Mouse (Mus musculus) heart, postnatal 0 days (tissue): Measurements from ENCODE around the gene Gm27021. TPM values are rescaled to one million over a fixed set of nuclear protein-coding genes. Genes with fewer than 3 reads are reported as not detected.

Experiments
- ATAC-seq: fragments of 200-750 bp; cut with Nextera tagmentation; 2 replicates; pipeline ENCODE4 v1.8.0; 2017; ENCODE audit warnings: low read depth, moderate number of reproducible peaks, moderate library complexity; ENCODE audit not compliant: insufficient read depth
- DNase-seq: peaks from one replicate; pipeline ENCODE4 v3.0.0-alpha.2; 2016; ENCODE audit warnings: low spot score
- H3K27ac ChIP-seq: fragments of 300-500 bp; sonication (generic); 2 replicates; pipeline ENCODE4 v1.5.1; 2014; ENCODE audit warnings: low read depth, mild to moderate bottlenecking
- H3K27me3 ChIP-seq: fragments of 300-500 bp; sonication (generic); 2 replicates; pipeline ENCODE4 v1.6.1; 2014; ENCODE audit warnings: low read length, mixed read lengths; ENCODE audit not compliant: control insufficient read depth, insufficient read depth
- H3K36me3 ChIP-seq: fragments of 300-500 bp; sonication (generic); replicated peaks from 2 replicates; pipeline ENCODE4 v1.6.1; 2014; ENCODE audit warnings: low read length, mixed read lengths; ENCODE audit not compliant: control insufficient read depth, insufficient read depth
- H3K4me1 ChIP-seq: fragments of 300-500 bp; sonication (generic); 2 replicates; pipeline ENCODE4 v1.6.1; 2014; ENCODE audit warnings: antibody characterized with exemption; ENCODE audit not compliant: control insufficient read depth, insufficient read depth
- H3K4me2 ChIP-seq: fragments of 300-500 bp; sonication (generic); 2 replicates; pipeline ENCODE4 v1.6.1; 2014; ENCODE audit warnings: low read depth, mild to moderate bottlenecking, low read length, moderate library complexity
- H3K4me3 ChIP-seq: fragments of 300-500 bp; sonication (generic); 2 replicates; pipeline ENCODE4 v1.5.1; 2014; ENCODE audit warnings: low read depth, low read length
- H3K9ac ChIP-seq: fragments of 300-500 bp; sonication (generic); replicated peaks from 2 replicates; pipeline ENCODE4 v1.6.1; 2014; ENCODE audit warnings: low read depth, low read length, mixed read lengths
- H3K9me3 ChIP-seq: fragments of 300-500 bp; sonication (generic); replicated peaks from 2 replicates; pipeline ENCODE4 v1.6.1; 2016; ENCODE audit warnings: low read length; ENCODE audit not compliant: control insufficient read depth
- CTCF ChIP-seq: IDR thresholded peaks from 2 replicates; pipeline ENCODE4 v1.5.1; 2016; ENCODE audit warnings: antibody characterized with exemption, control low read depth, low read depth
- EP300 ChIP-seq: IDR thresholded peaks from 2 replicates; pipeline ENCODE4 v1.6.1; 2016; ENCODE audit warnings: antibody characterized with exemption, low read depth
- WGBS: fragments of 180-500 bp; shearing (Covaris S2); extraction: QIAGEN DNeasy Blood & Tissue Kit; methylation state at CpG from one replicate; pipeline ENCODE4 v1.1.7; 2014; 5-methylcytosine and 5-hydroxymethylcytosine counted together
- polyA plus RNA-seq: library from polyadenylated mRNA; unstranded; fragments of >200 nt; fragmentation: Nextera tagmentation; extraction: Ambion mirVana; gene quantifications from 2 replicates; pipeline ENCODE4 v1.2.1, GENCODE M21; 2015
- total RNA-seq: library from RNA; depleted of rRNA; stranded (reverse); fragments of >200 nt; gene quantifications from 2 replicates; pipeline ENCODE4 v1.2.3, GENCODE M21; 2014; ENCODE audit warnings: low replicate concordance

Gene Gm27021
- total and polyA plus RNA-seq, 2 experiments from 2014 or later: 1.1 to 5.4 TPM

- H3K4me2 ChIP-seq: no peak overlapping the region
- WGBS: 20% methylated on average over 8 of the region's 8 CpGs
- H3K36me3 ChIP-seq: no peaks in the 10 kb centered on the region
- no peaks in the 10 kb centered on the region; the same call in 1 of the 2 replicates for H3K27me3 ChIP-seq
- H3K9ac ChIP-seq: no peak overlapping the region
- no peak for ATAC-seq
- no peaks in the 10 kb centered on the region for H3K9me3 ChIP-seq
- DNase-seq: no peak
- TF ChIP-seq CTCF (no peak), EP300 (no peak)
- H3K4me3 ChIP-seq: no peak overlapping the region
- H3K4me1 ChIP-seq: peaks cover 12% of the 10 kb centered on the region; the same call in 1 of the 2 replicates
- H3K27ac ChIP-seq: no peak overlapping the region
Observed at GRCm38 (mm10) chr8:120641245-120641644, 26.6 kb downstream of the Gm27021 start.

GRCm38 (mm10) chr8:120634329-120634839 is 33.5 kb downstream of the Gm27021 start:
- H3K9me3 ChIP-seq: no peaks in the 10 kb centered on the region
- peaks cover 8% of the 10 kb centered on the region; the same call in 1 of the 2 replicates for H3K4me1 ChIP-seq
- DNase-seq (peak; percentile 33), ATAC-seq (peak; percentile 78)
- TF ChIP-seq EP300 (no peak), CTCF (no peak)
- H3K4me2 ChIP-seq: peak overlapping the region; percentile 94
- peak overlapping the region; percentile 59 for H3K4me3 ChIP-seq
- no peak overlapping the region for H3K27ac ChIP-seq
- H3K9ac ChIP-seq: peak overlapping the region; percentile 55
- no peaks in the 10 kb centered on the region for H3K36me3 ChIP-seq
- peaks cover 2% of the 10 kb centered on the region; the same call in 1 of the 2 replicates for H3K27me3 ChIP-seq
- under 1% methylated on average over 28 of the region's 42 CpGs for WGBS

- Histone ChIP-seq H3K4me1 (peaks cover 8% of the 10 kb centered on the region; the same call in 1 of the 2 replicates), H3K4me2 (peak overlapping the region; percentile 94), H3K36me3 (no peaks in the 10 kb centered on the region), H3K9me3 (no peaks in the 10 kb centered on the region), H3K27me3 (peaks cover 2% of the 10 kb centered on the region; the same call in 1 of the 2 replicates), H3K27ac (no peak overlapping the region), H3K4me3 (peak overlapping the region; percentile 59), H3K9ac (peak overlapping the region; percentile 55)
- DNase-seq: no peak
- ATAC-seq: no peak
- WGBS: 2% methylated on average over 42 of the region's 44 CpGs
- TF ChIP-seq CTCF (no peak), EP300 (no peak)
Observed at GRCm38 (mm10) chr8:120633665-120634271, 34.1 kb downstream of the Gm27021 start.

GRCm38 (mm10) chr8:120632969-120633664 is 34.8 kb downstream of the Gm27021 start:
- H3K27me3 ChIP-seq: peaks cover 2% of the 10 kb centered on the region; the same call in 1 of the 2 replicates
- no peak overlapping the region for H3K9ac ChIP-seq
- ATAC-seq: no peak

GRCm38 (mm10) chr8:120631441-120632375 is 36.2 kb downstream of the Gm27021 start:
- H3K9ac ChIP-seq: no peak overlapping the region
- no peak overlapping the region for H3K27ac ChIP-seq
- no peaks in the 10 kb centered on the region for H3K36me3 ChIP-seq
- no peak overlapping the region for H3K4me3 ChIP-seq
- ATAC-seq (no peak), DNase-seq (no peak)
- H3K4me2 ChIP-seq: no peak overlapping the region
- peaks cover 2% of the 10 kb centered on the region; the same call in 1 of the 2 replicates for H3K27me3 ChIP-seq
- 73% methylated on average over 21 of the region's 21 CpGs for WGBS
- H3K4me1 ChIP-seq: peaks cover 8% of the 10 kb centered on the region; the same call in 1 of the 2 replicates
- H3K9me3 ChIP-seq: no peaks in the 10 kb centered on the region
- no peak for TF ChIP-seq CTCF
- no peak for TF ChIP-seq EP300

More at GRCm38 (mm10) chr8:120632969-120633664, 34.8 kb downstream of the Gm27021 start:
- DNase-seq: no peak
- Histone ChIP-seq H3K4me1 (peaks cover 8% of the 10 kb centered on the region; the same call in 1 of the 2 replicates), H3K27ac (no peak overlapping the region), H3K36me3 (no peaks in the 10 kb centered on the region), H3K4me3 (peak overlapping the region; percentile 59), H3K4me2 (peak overlapping the region; percentile 94), H3K9me3 (no peaks in the 10 kb centered on the region)
- 44% methylated on average over 17 of the region's 17 CpGs for WGBS
- TF ChIP-seq CTCF (no peak), EP300 (no peak)
